Mouse (Mus musculus): ENCODE measurements around the gene Dars2. TPM values are rescaled to one million over a fixed set of nuclear protein-coding genes. Genes with fewer than 3 reads are reported as not detected.

The Dars2 gene
- polyA plus RNA-seq, 1 experiment from 2014 or later = 56.3 TPM

DNA sequence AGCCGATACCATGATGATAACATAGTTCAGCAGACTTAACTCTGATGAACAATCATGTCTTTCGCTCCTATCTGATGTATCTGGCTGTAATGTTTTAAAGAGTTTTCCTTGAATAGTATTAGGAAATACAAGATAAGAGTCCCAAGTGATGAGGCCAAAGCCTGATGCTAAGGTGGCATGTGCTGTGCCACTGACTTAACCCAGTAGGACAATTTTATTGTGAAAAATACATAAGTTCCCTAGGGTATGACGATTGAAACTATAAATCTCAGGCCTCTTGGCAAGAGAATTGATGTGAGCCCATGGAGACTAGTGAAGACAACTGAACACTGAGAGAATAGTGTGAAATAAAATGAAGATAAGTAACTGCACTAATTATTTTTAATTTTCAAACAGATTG, 32.9 kb downstream of the Dars2 start:
- no peak for ATAC-seq (ENCODE audit: low FRiP score)
- Histone ChIP-seq H3K27me3 (ENCODE audit: control insufficient read depth, insufficient read depth, low read length) (no peaks in the 10 kb centered on the region), H3K4me3 (ENCODE audit: low read depth, low read length) (peak overlapping the region; percentile 25), H3K36me3 (ENCODE audit: control insufficient read depth, insufficient read depth, low read length) (peaks cover 8% of the 10 kb centered on the region; the same call in 1 of the 2 replicates), H3K27ac (ENCODE audit: low read depth, low read length) (no peak overlapping the region; the same call in 1 of the 2 replicates), H3K4me2 (peak overlapping the region; percentile 92), H3K9ac (ENCODE audit: low read length) (peak overlapping the region; percentile 44), H3K4me1 (ENCODE audit: control insufficient read depth, insufficient read depth, low read length) (peaks cover 17% of the 10 kb centered on the region), H3K9me3 (ENCODE audit: control insufficient read depth, low read length) (no peaks in the 10 kb centered on the region)
- peak; percentile 83 for DNase-seq (ENCODE audit: low spot score, missing footprints)
- 25% methylated on average over 3 of the region's 3 CpGs for WGBS

DNA sequence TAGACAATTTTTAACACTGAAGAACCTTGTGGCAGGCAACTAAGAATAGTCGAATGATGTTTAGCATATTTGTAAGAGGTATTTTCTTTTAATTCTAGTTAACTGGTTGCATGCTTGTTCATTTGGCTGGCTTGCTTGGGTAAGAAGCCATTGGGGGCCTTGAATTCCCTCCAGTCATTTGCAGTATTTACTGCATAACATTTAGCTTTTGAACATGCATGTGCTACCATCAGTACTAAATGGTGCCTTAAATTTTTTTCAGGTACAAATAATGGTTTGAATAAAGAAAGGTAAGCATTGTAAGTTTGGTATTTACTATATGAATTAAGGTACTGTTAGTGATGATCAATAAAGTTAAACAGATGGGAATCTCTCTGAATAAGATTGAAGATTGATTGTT, 33.4 kb downstream of the Dars2 start:
- no peaks in the 10 kb centered on the region for H3K9me3 ChIP-seq (ENCODE audit: control insufficient read depth, low read length)
- peak; percentile 85 for DNase-seq (ENCODE audit: low spot score, missing footprints)
- H3K27me3 ChIP-seq (ENCODE audit: control insufficient read depth, insufficient read depth, low read length) = no peaks in the 10 kb centered on the region
- WGBS = 0% methylated on average over 1 of the region's 1 CpGs
- peak overlapping the region; percentile 12; the same call in 1 of the 2 replicates for H3K27ac ChIP-seq (ENCODE audit: low read depth, low read length)
- H3K36me3 ChIP-seq (ENCODE audit: control insufficient read depth, insufficient read depth, low read length) = peaks cover 9% of the 10 kb centered on the region; the same call in 1 of the 2 replicates
- H3K9ac ChIP-seq (ENCODE audit: low read length) = peak overlapping the region; percentile 87
- peak overlapping the region; percentile 92 for H3K4me2 ChIP-seq
- H3K4me1 ChIP-seq (ENCODE audit: control insufficient read depth, insufficient read depth, low read length) = peaks cover 17% of the 10 kb centered on the region
- ATAC-seq (ENCODE audit: low FRiP score) = no peak
- H3K4me3 ChIP-seq (ENCODE audit: low read depth, low read length) = peak overlapping the region; percentile 70

DNA sequence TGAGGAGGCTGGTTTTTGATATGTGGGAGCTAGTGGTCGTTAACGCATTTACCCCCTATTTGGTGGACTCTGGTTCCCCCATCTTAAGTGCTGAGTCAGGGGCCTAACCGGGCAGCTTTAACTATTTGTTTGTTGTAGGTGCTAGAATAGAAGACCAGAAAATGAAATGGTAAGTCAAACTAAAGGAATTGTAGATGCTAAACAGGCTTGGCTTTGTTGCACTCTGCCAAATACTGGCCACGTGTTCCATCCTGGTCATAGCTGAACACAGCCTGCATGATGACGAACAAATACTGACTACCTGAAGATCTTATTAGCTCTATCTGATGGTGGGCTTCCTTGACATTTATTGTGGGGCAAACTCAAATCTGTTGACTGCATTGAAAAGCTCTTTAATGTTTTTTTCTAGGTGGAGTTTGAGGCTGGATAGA, 34.0 kb downstream of the Dars2 start:
- H3K9ac ChIP-seq (ENCODE audit: low read length) = peak overlapping the region; percentile 87
- H3K4me1 ChIP-seq (ENCODE audit: control insufficient read depth, insufficient read depth, low read length) = peaks cover 17% of the 10 kb centered on the region
- no peaks in the 10 kb centered on the region for H3K9me3 ChIP-seq (ENCODE audit: control insufficient read depth, low read length)
- no peaks in the 10 kb centered on the region for H3K27me3 ChIP-seq (ENCODE audit: control insufficient read depth, insufficient read depth, low read length)
- peak overlapping the region; percentile 68 for H3K27ac ChIP-seq (ENCODE audit: low read depth, low read length)
- peak overlapping the region; percentile 70 for H3K4me3 ChIP-seq (ENCODE audit: low read depth, low read length)
- DNase-seq (ENCODE audit: low spot score, missing footprints) (peak; percentile 92), ATAC-seq (ENCODE audit: low FRiP score) (no peak)
- H3K36me3 ChIP-seq (ENCODE audit: control insufficient read depth, insufficient read depth, low read length) = peaks cover 12% of the 10 kb centered on the region; the same call in 1 of the 2 replicates
- WGBS = 0% methylated on average over 5 of the region's 5 CpGs
- peak overlapping the region; percentile 92 for H3K4me2 ChIP-seq

DNA sequence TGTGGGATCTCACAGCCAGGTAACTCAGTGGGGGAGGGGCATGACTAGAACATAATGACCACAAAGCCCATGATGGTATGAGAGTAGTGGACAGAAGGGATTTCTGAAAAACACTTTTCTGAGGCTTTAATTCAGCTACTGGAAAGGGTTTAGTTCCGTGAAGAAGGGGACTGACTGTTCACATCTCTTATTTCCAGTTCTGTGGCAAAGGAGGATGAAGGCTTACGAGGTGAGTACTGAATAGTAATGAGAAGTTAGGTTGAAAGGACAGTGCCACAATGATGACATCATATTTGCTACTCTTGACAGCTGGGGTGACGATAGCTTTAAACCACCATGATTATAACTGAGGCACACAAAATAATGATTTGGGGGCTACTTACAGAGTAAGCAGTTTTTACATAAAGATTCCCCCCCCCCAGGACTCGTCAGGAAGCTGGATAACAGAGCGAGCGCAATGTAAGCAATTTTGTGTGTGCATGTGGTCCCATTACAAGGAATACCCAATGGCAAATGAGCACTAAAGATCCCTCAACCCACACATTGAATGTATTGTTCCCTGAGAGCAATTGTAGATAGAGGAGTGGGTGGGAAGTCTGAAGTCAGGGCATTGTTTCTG, 34.6 kb downstream of the Dars2 start:
- peaks cover 17% of the 10 kb centered on the region for H3K4me1 ChIP-seq (ENCODE audit: control insufficient read depth, insufficient read depth, low read length)
- H3K27me3 ChIP-seq (ENCODE audit: control insufficient read depth, insufficient read depth, low read length) = no peaks in the 10 kb centered on the region
- peak overlapping the region; percentile 87 for H3K9ac ChIP-seq (ENCODE audit: low read length)
- H3K9me3 ChIP-seq (ENCODE audit: control insufficient read depth, low read length) = no peaks in the 10 kb centered on the region
- H3K27ac ChIP-seq (ENCODE audit: low read depth, low read length) = peak overlapping the region; percentile 68
- H3K36me3 ChIP-seq (ENCODE audit: control insufficient read depth, insufficient read depth, low read length) = peaks cover 12% of the 10 kb centered on the region; the same call in 1 of the 2 replicates
- WGBS = 0% methylated on average over 6 of the region's 6 CpGs
- no peak for ATAC-seq (ENCODE audit: low FRiP score)
- no peak for DNase-seq (ENCODE audit: low spot score, missing footprints)
- H3K4me3 ChIP-seq (ENCODE audit: low read depth, low read length) = peak overlapping the region; percentile 70
- H3K4me2 ChIP-seq = peak overlapping the region; percentile 92

DNA sequence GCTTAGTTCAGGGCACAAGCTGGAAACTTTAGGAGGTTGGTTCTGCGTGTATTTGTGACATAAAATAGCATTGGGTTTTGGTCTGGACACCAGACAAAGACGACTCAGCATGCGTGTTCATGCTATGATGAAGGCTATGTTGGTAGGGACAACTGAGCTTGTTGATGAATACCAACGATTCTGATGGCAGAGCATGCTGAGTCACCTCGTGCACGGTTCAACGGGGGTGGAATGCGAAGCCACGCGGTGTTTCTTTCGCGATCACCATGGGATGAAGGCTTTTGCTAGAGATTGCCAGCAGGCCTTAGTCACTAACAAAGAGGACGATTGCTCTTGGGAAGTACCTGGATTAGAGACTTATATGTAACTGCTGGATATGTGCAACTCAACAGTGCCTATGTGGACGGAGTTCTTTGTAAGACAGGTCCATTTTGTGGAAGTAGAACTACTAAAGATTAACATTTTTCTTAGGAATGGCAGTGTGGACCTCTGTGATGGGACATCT, 35.1 kb downstream of the Dars2 start:
- Histone ChIP-seq H3K4me3 (ENCODE audit: low read depth, low read length) (peak overlapping the region; percentile 70), H3K36me3 (ENCODE audit: control insufficient read depth, insufficient read depth, low read length) (peaks cover 12% of the 10 kb centered on the region; the same call in 1 of the 2 replicates), H3K27me3 (ENCODE audit: control insufficient read depth, insufficient read depth, low read length) (no peaks in the 10 kb centered on the region), H3K4me2 (peak overlapping the region; percentile 92), H3K4me1 (ENCODE audit: control insufficient read depth, insufficient read depth, low read length) (peaks cover 17% of the 10 kb centered on the region), H3K9ac (ENCODE audit: low read length) (peak overlapping the region; percentile 87), H3K9me3 (ENCODE audit: control insufficient read depth, low read length) (no peaks in the 10 kb centered on the region), H3K27ac (ENCODE audit: low read depth, low read length) (peak overlapping the region; percentile 68)
- WGBS = 0% methylated on average over 14 of the region's 14 CpGs
- ATAC-seq (ENCODE audit: low FRiP score) (peak; percentile 31), DNase-seq (ENCODE audit: low spot score, missing footprints) (no peak)

DNA sequence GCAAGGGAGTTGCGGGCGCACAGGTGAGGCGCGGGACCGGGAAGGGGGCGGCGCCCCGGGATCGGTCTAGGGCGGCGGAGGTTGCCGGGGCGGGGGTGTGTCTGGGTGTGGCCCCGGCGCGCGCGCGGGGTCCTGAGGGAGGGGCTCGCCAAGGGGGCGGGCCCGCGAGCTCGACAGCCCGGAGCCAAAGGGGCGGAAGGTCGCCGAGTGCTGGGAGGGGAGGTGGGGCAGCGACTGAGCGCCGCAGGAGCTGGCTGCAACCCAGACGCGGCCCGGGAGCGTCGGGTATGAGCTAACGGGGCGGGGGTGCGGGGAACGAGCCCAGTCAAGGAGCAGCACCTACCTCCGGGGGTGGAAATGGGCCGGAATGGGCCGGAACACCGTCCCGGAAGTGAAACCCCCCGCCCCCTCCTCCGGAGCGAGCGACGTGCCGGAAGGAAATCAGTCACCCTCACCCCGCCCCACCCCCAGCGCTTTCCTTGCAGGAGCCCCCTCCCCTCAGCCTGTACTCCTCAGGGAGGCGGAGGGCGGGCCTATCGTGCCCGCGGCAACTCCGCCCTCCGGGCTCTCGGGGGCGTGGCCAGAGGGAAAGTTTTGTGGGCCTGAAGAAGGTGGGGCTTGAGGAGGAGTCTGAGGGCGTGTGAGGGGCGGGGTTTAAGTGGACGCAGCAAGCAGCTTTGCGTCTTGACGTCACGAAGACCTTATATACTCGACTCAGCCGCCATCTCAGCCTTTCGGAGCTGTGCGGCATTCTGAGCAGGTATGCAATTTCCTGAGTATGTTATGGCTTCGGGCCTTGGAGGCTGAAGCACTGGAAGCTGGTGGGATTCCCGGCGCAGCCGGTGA, 35.8 kb downstream of the Dars2 start, which contains the start of gene Zbtb37:
TSS of gene Zbtb37 (minus strand) at position 415 of the 846 bp plus-strand sequence.
- H3K27me3 ChIP-seq (ENCODE audit: control insufficient read depth, insufficient read depth, low read length) = no peaks in the 10 kb centered on the region
- H3K4me2 ChIP-seq = peak within 1 kb of the TSS; percentile 92
- H3K4me3 ChIP-seq (ENCODE audit: low read depth, low read length) = peak within 1 kb of the TSS; percentile 70
- DNase-seq (ENCODE audit: low spot score, missing footprints) (peak; percentile 100), ATAC-seq (ENCODE audit: low FRiP score) (peak; percentile 94)
- H3K9ac ChIP-seq (ENCODE audit: low read length) = peak within 1 kb of the TSS; percentile 87
- no peaks in the 10 kb centered on the region for H3K9me3 ChIP-seq (ENCODE audit: control insufficient read depth, low read length)
- peak within 1 kb of the TSS; percentile 69 for H3K27ac ChIP-seq (ENCODE audit: low read depth, low read length)
- H3K4me1 ChIP-seq (ENCODE audit: control insufficient read depth, insufficient read depth, low read length) = peaks cover 14% of the 10 kb centered on the region
- peaks cover 13% of the 10 kb centered on the region; the same call in 1 of the 2 replicates for H3K36me3 ChIP-seq (ENCODE audit: control insufficient read depth, insufficient read depth, low read length)
- under 1% methylated on average over 54 of the region's 76 CpGs for WGBS

DNA sequence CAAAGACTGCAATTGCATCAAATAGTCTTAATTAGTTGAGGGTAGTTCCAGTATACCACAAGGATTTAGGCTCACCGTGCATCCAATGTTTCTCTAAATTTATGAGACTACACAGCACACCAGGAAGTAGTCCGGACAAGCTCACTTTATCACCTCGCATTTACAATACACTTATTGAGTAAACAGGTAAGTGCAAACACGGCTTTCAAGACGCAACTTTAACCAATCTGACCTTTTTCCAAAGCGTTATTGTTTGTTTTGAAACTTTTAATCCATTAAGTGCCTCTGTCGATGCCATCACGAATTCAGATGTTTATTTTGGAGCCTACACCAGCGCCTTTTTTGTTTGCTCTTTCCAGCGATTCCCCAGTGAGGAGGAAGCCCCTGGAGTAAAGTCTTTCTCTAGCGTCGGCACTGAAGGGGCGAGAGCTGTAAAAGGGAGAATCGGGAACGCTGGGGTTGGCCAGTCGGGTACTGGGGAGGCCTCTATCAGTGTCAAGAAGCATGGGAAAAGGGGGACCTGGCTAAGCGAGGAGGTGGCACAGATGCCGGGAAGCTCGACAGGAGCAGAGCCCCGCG, 36.5 kb downstream of the Dars2 start:
- DNase-seq (ENCODE audit: low spot score, missing footprints) (peak; percentile 94), ATAC-seq (ENCODE audit: low FRiP score) (no peak)
- 3% methylated on average over 21 of the region's 21 CpGs for WGBS
- Histone ChIP-seq H3K4me2 (peak overlapping the region; percentile 68), H3K36me3 (ENCODE audit: control insufficient read depth, insufficient read depth, low read length) (peaks cover 17% of the 10 kb centered on the region; the same call in 1 of the 2 replicates), H3K27ac (ENCODE audit: low read depth, low read length) (peak overlapping the region; percentile 69), H3K9ac (ENCODE audit: low read length) (peak overlapping the region; percentile 87), H3K4me1 (ENCODE audit: control insufficient read depth, insufficient read depth, low read length) (peaks cover 9% of the 10 kb centered on the region), H3K4me3 (ENCODE audit: low read depth, low read length) (peak overlapping the region; percentile 70), H3K27me3 (ENCODE audit: control insufficient read depth, insufficient read depth, low read length) (no peaks in the 10 kb centered on the region), H3K9me3 (ENCODE audit: control insufficient read depth, low read length) (no peaks in the 10 kb centered on the region)

DNA sequence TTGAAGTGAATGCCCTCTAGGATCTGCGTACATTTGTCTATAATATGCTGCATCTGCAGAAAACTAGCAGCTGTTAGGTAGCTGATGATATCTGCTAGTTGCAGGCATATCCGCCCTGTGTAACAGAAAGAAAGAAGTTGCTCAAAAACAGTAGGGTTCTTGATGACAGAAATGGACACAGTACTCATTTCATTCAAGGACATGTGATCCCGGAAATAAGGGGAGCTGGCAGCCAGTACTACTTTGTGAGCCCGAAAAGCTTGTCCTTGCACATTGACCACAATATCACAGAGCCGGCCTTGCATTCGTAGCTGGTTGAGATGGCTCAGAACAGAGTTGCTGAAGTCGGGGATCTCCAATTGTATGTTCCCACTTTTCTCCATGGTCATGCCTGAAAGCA, 38.1 kb downstream of the Dars2 start:
- H3K9ac ChIP-seq (ENCODE audit: low read length) = no peak overlapping the region
- ATAC-seq (ENCODE audit: low FRiP score) (no peak), DNase-seq (ENCODE audit: low spot score, missing footprints) (no peak)
- no peak overlapping the region for H3K4me3 ChIP-seq (ENCODE audit: low read depth, low read length)
- H3K9me3 ChIP-seq (ENCODE audit: control insufficient read depth, low read length) = no peaks in the 10 kb centered on the region
- no peak overlapping the region for H3K27ac ChIP-seq (ENCODE audit: low read depth, low read length)
- no peaks in the 10 kb centered on the region for H3K27me3 ChIP-seq (ENCODE audit: control insufficient read depth, insufficient read depth, low read length)
- peaks cover 4% of the 10 kb centered on the region; the same call in 1 of the 2 replicates for H3K4me1 ChIP-seq (ENCODE audit: control insufficient read depth, insufficient read depth, low read length)
- H3K4me2 ChIP-seq = no peak overlapping the region
- 90% methylated on average over 7 of the region's 7 CpGs for whole genome bisulfite sequencing
- peaks cover 13% of the 10 kb centered on the region; the same call in 1 of the 2 replicates for H3K36me3 ChIP-seq (ENCODE audit: control insufficient read depth, insufficient read depth, low read length)

Measured in midbrain, embryonic 11.5 days (tissue).